Mouse (Mus musculus) hindlimb bud, embryonic 11.5 days (tissue): ENCODE data around the gene Acp1.
A peak's percentile ranks its signal among the peaks of the same experiment; 100 is the strongest.

Experiments used
- DNase-seq: peaks from one replicate; pipeline ENCODE4 v3.0.0-alpha.2; 2012; ENCODE audit warnings: low read depth, low spot score; ENCODE audit errors: extremely low spot score

Acp1 gene

GRCm38 (mm10) chr12:30911261-30912047 is at the start of gene Acp1, which contains the start of gene Sh3yl1:
Gene Acp1 (minus strand): TSS chr12:30911589.
Gene Sh3yl1 (plus strand): TSS chr12:30911668.
- DNase-seq: peak; percentile 61

DNA sequence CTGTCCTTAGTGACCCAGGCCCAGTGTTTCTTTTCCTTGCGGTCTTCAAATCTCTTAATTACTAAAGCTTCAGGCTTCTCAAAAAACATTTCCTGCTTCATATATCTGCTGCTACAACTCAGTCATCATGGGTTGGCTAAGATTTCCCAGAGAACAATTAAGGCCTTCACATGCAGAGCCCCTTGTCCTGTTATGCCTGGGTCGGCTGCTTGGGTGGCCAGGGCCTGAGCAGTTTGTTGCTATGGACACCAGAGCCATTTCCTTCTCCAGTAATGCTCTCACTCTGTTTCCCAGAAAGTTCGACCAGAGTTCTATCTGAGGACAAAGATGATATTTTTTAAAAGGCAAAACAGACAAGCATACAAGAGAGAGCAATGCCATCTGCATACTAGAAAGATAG is 32.8 kb upstream of the Acp1 start:
- no peak for DNase-seq

- DNase-seq: no peak
Observed at GRCm38 (mm10) chr12:30943057-30943986, 31.9 kb upstream of the Acp1 start.

DNA sequence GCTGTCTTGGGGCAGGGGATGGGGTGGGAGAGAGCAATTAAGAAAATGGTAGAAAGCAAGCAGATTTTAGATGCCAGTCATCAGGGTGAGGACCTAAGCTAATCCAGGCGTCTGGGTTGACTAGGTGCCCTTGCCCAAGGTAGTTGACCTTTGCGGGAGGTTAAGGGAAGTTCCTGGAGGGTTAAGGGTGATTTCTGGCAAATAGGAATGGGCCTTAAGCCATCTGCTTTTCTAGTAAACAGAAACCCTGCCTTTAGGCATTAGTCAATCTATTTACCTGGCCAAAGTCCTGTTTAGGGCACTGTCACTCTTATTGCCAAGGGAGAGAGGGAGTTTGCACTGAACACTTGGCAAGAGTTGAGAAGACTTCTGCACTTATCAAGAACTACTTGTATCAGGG is 25.5 kb upstream of the Acp1 start:
- DNase-seq: no peak

DNA sequence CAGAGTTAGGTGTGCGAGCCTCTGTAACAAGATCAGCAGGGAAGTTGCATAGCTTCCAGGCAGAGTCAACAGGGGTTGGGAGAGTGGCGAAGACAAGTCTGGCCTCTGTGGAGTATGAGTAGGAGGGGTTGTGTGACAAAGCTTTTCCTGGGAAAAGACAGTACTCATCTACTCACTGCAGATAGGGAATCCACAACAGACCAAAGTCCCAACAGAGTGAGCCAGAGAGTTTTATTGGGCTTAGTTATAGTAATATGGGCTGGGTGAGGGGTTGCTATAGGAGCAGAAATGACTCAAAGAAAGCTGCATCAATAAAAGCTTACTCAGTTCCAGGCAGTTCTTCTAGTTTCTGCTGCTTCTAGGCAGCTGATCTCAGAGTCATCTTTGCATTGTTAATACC is 21.9 kb upstream of the Acp1 start:
- no peak for DNase-seq

DNA sequence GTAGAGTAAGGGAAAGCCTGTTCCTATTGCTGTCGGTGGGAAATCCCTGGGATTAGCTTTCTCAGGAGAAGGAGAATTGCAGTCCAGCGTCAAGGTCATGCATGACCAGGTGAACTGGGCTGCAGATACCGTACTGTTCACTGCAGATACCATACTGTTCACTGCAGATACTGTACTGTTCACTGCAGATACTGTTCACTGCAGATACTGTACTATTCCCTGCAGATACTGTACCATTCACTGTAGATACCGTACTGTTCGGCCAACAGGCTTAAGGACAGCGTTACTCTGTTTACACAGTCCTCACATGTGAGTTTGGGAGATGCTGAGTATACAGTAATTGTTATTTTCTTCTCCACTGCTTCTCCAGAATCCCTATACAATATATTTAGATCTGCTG is 16.8 kb upstream of the Acp1 start:
- DNase-seq: no peak

- no peak for DNase-seq
Observed at GRCm38 (mm10) chr12:30922401-30922800, 11.0 kb upstream of the Acp1 start.

GRCm38 (mm10) chr12:30912840-30913239 is 1.5 kb upstream of the Acp1 start:
- DNase-seq: no peak

DNA sequence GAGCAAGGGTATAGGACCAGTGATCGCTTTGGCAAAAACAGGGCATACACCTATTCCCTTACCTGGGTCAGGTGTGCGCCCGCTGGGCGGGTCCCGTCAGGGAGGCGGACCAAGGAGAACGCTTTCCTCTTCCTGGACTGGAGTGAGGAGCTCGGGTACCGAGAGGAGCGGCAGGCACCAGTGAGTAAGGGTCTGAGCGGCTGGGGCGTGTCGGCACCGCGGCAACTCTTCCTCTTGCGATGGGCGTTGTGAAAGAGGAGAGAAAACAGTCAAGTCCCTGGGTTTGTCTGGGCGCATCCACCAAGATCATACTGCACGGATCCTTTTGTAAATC is 626 bp upstream of the Acp1 start:
- DNase-seq: no peak

DNA sequence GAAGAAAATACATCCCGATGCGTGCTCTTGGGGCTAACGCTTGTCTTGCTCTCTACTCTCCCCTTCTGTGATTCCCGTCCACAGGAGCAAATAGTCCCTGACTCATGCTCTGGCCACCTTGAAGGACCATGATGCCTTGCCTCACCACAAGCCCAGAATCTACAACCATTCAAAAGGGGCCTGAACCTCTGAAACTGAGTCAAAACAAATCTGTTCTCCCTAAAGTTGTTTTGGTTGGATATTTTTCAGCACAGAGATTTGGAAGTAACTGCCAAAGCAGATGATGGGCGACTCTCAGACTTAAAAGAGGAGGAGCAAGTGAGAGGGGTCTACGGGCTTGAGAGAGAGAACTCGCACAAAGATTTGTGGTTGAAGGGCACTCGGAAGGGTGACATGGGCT is 529 bp downstream of the Acp1 start:
- no peak for DNase-seq

DNA sequence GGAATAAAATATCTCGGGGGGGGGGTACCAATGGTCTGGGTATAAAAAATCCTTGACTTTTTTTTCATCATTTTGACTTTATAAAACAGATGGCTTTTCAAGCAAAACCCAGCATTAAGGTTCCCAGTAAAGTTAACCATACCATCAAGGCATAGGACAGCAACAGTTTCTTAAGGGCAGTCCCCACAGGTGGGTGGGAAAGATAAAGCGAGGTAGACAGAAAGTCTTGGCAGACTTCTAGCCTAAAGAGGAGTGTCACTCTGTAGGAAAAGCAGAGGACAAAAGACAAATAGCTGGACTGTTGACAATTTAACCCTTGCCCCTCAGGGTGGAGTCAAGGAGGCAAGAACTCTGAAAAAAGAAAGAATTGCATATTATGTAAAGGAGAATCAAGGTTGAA is 1.5 kb downstream of the Acp1 start:
- no peak for DNase-seq

GRCm38 (mm10) chr12:30908658-30909057 is 2.7 kb downstream of the Acp1 start:
- DNase-seq: no peak

DNA sequence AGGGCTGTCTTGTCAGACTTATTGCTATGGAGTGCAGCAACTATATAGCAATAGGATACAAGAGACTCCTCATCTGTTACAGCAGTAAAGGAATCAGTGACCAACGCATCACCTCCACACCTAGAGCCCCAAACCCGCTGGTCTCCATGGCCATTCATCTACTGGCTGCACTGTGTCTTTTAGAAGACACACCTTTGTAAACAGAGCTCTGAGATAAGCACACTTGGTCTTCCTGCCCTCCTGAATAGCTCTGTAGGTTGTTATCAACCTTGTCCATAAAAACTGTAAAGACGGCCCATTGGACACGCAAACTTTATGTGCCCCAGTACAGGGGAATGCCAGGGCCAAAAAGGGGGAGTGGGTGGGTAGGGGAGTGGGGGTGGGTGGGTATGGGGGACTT is 14.3 kb downstream of the Acp1 start:
- no peak for DNase-seq

- no peak for DNase-seq
Observed at GRCm38 (mm10) chr12:30891438-30891837, 20.0 kb downstream of the Acp1 start.

GRCm38 (mm10) chr12:30890067-30890466 is 21.3 kb downstream of the Acp1 start:
- peak; percentile 56 for DNase-seq

GRCm38 (mm10) chr12:30888003-30888402 is 23.4 kb downstream of the Acp1 start:
- DNase-seq: no peak

DNA sequence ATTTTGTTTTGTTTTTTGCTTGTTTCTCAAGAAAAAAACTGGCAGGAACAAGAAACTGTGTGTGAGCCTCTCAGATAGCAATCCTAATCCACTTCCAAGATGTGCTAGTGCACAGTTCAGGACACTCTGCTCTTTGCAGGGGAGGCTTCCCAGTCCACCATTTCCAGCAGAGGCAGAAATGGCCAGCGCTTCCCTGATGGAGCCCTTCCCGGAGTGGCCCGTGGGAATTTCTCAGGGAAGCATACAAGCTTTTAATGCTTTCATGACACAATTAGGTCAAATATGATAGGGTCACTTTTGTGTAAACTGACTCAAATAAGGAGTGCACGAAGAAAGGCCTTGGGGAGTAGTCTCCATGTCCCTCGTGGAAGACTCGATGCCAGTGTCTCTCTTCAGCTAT is 25.5 kb downstream of the Acp1 start:
- no peak for DNase-seq

DNA sequence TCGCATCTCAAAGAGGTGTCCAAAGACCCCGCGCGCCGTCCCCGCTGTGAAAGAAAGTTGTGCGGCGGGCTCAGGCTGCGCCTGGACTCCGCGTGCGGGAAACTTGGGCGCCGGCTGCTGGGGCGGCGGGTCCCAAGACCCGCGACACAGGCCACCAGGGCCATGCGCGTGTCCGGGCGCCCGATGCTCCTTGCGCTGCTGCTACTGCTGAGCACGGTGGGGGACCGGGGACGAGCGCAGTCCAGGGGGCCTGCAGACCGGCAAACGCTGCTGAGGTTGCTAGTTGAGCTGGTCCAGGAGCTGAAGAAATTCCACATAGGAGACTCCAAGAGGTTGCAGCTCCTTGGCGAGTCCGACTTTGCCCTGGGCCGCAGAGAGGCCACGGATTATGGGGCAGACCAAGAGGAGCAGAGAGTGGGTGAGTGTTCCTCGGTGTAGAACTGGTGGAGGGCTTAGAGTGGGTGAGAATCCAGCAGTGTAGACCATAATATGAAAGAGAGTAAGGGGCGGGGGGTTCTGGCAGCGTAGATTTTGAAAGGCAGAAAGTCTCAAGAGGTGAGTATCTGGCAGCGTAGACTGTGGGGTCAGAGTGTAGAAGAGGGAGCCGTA is 26.7 kb downstream of the Acp1 start:
- no peak for DNase-seq

GRCm38 (mm10) chr12:30883986-30884621 is 27.3 kb downstream of the Acp1 start, which contains the start of gene Alkal2:
Gene Alkal2 (plus strand): TSS chr12:30884322.
- DNase-seq: no peak

- no peak for DNase-seq
Observed at GRCm38 (mm10) chr12:30883592-30883985, 27.8 kb downstream of the Acp1 start.

DNA sequence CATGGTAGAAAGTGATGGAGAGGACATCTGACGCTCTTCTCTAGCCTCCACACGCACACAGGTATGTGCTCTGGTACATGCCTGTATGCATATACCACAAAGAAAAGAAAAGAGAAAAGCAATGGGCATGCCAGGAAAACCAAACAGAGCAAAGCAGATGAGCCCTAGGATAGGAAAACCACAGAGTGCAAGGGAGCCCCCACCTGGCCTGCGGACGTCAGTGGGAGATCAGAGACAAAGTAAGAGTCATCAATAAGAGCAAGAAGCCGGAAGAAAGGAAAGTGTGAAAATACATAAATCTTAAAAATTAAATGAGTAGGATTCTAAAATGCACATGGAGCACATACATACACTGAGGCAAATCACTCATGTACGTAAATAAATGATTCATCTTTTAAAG is 31.9 kb downstream of the Acp1 start:
- DNase-seq: no peak
